Mouse (Mus musculus) left cerebral cortex, adult 18-20 months (tissue): Measurements from ENCODE around the gene Creb5. TPM values are rescaled to one million over a fixed set of nuclear protein-coding genes. Genes with fewer than 3 reads are reported as not detected.

ENCODE experiments used
- DNase-seq, 2 experiments: peaks; one replicate each; pipeline ENCODE4 v3.0.0; 2021 to 2022; ENCODE audit warnings: low spot score in 2 of 2, mixed read lengths in 1 of 2
- total RNA-seq, 2 experiments: library from RNA; stranded (reverse); gene quantifications; 2 replicates each; pipeline ENCODE4 v1.2.3; 2021

The Creb5 gene
- total RNA-seq, 2 experiments from 2014 or later = 2.5 to 2.7 TPM

- peak in 1 of 2 experiments; percentile 55 for DNase-seq
Observed at GRCm38 (mm10) chr6:53583234-53583875, 296.3 kb downstream of the Creb5 start.

GRCm38 (mm10) chr6:53584718-53585405 lies 297.8 kb downstream of the Creb5 start:
- DNase-seq = no peak

GRCm38 (mm10) chr6:53589746-53590145 lies 302.7 kb downstream of the Creb5 start:
- DNase-seq = no peak

- no peak for DNase-seq
Observed at GRCm38 (mm10) chr6:53592230-53592629, 305.2 kb downstream of the Creb5 start.

GRCm38 (mm10) chr6:53593603-53594002 lies 306.5 kb downstream of the Creb5 start:
- no peak for DNase-seq

- no peak for DNase-seq
Observed at GRCm38 (mm10) chr6:53594316-53594715, 307.2 kb downstream of the Creb5 start.

- DNase-seq = no peak
Observed at GRCm38 (mm10) chr6:53596402-53596801, 309.3 kb downstream of the Creb5 start.

- DNase-seq = no peak
Observed at GRCm38 (mm10) chr6:53603041-53603440, 316.0 kb downstream of the Creb5 start.

- DNase-seq = no peak
Observed at GRCm38 (mm10) chr6:53603695-53604094, 316.6 kb downstream of the Creb5 start.

- DNase-seq = no peak
Observed at GRCm38 (mm10) chr6:53604386-53604785, 317.3 kb downstream of the Creb5 start.

GRCm38 (mm10) chr6:53605184-53605583 lies 318.1 kb downstream of the Creb5 start:
- DNase-seq = no peak

GRCm38 (mm10) chr6:53611451-53611945 lies 324.4 kb downstream of the Creb5 start:
- no peak for DNase-seq

- DNase-seq = no peak
Observed at GRCm38 (mm10) chr6:53612681-53613080, 325.6 kb downstream of the Creb5 start.

GRCm38 (mm10) chr6:53615440-53616211 lies 328.6 kb downstream of the Creb5 start:
- no peak for DNase-seq

- no peak for DNase-seq
Observed at GRCm38 (mm10) chr6:53618164-53618563, 331.1 kb downstream of the Creb5 start.

- no peak for DNase-seq
Observed at GRCm38 (mm10) chr6:53619676-53620075, 332.6 kb downstream of the Creb5 start.

GRCm38 (mm10) chr6:53621295-53621694 lies 334.2 kb downstream of the Creb5 start:
- no peak for DNase-seq

- DNase-seq = no peak
Observed at GRCm38 (mm10) chr6:53624455-53625276, 337.6 kb downstream of the Creb5 start.

GRCm38 (mm10) chr6:53626044-53626443 lies 339.0 kb downstream of the Creb5 start:
- no peak for DNase-seq

GRCm38 (mm10) chr6:53628714-53629113 lies 341.6 kb downstream of the Creb5 start:
- no peak for DNase-seq

- no peak for DNase-seq
Observed at GRCm38 (mm10) chr6:53635453-53635852, 348.4 kb downstream of the Creb5 start.
